Mouse (Mus musculus) frontal cortex, adult 2 months (tissue): ENCODE measurements around the gene Matn1. TPM values are rescaled to one million over a fixed set of nuclear protein-coding genes. Genes with fewer than 3 reads are reported as not detected.

ENCODE experiments used
- DNase-seq, 2 experiments: peaks; one replicate each; pipeline ENCODE4 v3.0.0; 2022; ENCODE audit warnings: low spot score in 1 of 2; ENCODE audit errors: extremely low spot score in 1 of 2
- polyA plus RNA-seq: library from polyadenylated mRNA; depleted of rRNA; stranded (reverse); fragments of >200 nt; gene quantifications from 2 replicates; pipeline ENCODE4 v1.2.3, GENCODE M21; 2012; rRNA removed

The Matn1 gene
- polyA plus RNA-seq, 1 experiment, result 0.82 TPM

DNA sequence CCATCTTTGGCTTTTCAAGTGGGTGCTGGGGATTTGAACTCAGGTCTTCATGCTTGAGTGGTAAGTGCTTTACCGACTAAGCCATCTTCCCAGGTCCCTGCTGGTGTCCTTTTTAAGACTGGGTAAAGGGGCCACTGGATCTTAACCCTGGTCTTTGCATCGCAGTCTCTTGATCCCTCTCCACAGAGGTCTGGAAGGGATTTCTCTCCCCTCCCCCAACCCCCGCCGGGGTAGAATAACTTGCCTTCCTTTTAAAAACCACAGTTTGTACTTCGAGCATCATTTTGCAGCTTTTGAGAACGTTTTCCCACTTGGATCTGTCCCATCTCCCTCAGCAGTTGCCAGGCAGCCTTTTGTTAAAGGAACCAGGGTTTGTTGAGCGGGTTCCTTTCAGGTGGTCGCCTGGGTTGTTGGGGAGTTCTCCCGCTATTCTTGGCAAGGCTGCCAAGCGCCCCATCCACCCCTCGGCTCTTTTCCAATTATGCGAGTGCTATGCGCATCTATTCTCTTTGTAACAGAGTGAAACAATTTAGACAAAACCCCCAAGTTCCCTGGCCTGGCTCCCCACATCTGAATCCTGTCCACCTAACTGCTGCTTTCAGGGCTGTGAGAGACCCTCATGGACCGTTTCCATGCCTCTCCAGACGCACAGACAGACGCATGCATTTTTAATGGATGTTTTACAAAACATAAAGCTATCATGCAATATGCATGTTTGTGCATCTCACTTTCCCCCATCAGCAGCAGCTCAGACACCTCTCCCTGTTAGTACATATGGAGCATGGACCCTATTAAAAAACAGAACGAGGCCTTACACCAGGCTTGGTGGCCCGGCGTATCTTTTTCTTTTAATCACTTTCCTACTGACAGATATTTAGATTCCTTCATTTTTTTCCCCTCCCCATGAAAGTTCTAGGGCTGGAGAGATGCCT lies 29.4 kb downstream of the Matn1 start:
- DNase-seq, result peak; percentile 30 to 65

DNA sequence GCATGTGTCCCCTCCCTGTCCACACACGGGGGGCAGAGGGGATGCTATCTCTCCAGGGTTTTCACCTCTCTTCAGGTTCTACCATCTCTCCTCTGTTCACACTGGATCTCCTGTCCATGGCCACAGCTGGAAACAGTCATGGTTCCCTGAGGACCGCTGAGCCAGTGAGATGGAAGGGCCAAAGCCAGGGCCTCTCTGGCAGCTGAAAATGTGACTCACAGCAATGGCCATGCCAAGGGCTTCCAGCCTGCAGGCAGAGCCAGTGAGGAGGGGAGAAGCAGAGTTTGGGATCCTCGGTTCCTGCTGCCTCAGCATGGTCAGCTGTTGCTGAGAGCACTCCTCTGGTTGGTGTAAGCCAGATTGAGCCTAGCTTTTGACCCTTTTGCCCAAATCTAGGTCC lies 34.8 kb downstream of the Matn1 start:
- no peak for DNase-seq

DNA sequence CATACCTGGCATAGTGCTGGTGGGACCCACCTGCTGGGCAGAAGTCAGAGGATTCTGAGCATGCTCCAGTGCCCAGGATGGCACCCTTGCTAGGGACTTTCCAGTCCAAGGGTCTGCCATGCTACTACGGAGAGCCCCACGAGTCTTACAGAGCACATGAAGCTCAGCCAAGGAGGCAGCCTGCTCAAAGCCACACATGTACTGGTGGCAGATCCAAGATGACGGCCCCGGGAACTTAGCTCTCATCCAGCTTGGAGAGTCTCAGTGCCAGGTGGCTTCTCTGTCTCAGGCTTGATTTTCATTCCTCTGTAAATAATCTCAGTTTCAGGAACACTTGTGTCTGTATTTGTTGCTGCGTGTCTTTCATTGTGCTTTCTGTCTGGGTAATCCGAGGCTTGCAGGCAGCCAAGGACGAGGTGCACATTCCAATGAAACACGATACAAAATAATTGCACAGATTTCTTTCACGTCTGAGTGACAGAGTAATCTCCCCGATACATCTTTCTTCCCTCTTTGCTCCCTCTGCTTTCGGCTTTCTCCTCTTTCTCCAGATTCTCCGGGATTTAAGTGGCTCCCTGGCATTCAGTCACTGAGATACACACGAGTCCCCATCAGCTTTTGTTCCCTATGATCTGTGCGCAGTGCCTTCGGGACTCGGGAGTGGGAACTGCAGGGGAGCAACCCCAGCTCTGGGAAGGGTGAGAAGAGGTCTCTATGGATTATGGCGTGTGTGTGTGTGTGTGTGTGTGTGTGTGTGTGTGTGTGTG lies 40.4 kb downstream of the Matn1 start:
- no peak for DNase-seq

DNA sequence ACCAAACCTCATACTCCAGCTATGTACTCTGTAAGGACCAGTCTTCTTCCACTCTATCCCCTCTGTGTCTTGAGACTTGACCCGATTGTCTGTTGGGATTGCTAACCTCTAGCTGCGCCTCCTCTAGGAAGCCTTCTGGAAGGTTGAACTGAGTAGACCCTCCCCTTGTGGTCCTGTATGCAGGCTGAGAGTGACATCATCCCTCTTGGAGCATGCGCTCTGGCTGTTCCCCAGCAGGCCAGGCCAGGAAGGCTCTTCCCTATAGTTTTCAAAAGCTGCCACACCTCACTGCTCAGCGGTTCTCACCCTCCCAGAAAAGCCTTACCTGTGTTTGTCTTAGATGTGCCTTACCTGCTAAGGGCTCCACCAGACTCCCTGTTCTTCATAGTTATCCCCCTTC lies 42.9 kb downstream of the Matn1 start:
- DNase-seq, result no peak

DNA sequence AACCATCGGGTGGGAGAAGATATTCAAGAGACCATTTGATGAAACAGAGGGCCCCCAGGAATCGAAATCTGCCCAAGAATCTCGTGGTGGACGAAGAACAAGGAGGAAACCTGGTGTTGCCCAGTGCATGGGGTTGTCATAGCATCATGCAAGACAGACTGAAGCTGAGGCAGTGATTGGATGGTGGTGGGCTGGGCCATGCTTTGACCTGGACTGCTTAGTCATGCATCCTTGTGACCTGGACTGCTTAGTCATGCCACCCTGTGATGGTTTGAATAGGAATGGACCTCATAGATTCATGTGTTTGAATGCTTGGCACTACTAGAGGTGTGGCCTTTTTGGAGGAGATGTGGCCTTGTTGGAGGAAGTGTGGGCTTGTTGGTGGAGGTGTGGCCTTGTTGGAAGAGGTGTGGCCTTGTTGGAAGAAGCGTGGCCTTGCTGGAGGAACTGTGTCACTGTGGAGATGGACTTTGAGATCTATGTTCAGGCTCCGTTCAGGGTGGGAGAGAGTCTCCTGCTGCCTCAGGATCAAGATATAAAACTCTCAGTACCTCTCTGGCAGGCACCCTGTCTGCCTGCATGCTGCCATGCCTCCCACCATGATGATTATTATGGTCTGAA lies 44.1 kb downstream of the Matn1 start:
- DNase-seq, result no peak

DNA sequence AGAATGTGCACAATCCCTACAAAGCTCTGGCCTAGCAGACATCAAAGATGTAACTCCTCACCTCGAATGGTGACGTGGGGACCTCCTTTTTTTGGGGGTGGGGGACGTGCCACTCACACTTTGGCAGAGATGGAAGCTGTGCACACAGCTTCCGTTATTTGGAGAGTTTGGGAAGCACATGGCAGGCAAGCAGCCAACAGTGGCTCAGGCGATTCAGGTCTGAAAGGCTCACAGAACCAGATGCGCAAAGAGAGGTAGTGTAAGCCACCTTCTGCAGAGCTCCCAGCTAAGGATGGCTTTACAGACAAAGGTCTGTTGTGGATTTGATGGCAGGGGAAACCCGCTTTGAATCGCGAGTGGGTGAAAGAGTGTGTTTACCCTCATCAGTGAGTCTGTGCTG lies 45.0 kb downstream of the Matn1 start:
- DNase-seq, result no peak

DNA sequence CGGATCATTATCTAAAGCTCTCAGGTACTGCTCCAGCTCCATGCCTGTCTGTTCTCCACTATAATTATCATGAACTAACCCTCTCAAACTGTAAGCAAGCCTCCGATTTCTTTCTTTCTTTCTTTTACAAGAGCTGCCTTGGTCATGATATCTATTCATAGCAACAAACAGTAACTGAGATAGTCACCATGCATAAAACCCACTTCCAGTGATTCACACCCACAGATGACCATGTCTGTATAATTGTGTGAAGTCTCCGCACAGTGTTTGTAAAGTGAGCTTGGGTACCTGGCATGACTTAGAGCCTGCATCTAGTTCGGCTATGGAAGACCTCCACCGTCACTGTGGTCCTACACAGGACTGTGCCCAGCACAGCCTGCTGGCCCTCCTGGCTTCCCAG lies 46.8 kb downstream of the Matn1 start:
- DNase-seq, result no peak

DNA sequence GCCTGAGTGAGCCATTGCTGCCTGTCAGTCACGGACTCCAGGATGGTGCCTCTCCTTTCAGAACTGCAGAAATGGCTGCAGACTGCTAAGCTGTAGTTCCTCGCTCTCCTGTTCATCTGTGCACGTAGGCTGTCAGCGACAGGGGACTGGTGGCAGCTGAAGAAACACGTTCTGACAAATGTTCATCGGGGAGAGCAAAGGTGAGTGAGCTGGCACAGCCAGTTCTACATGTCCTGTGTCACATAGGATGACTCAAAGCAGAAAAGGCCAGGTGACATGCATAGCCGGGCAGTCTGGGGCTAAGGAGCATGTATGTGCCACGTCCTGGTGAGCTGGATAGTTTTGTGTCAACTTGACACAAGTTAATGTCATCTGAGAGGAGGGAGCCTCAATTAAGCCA lies 50.4 kb downstream of the Matn1 start:
- no peak for DNase-seq

DNA sequence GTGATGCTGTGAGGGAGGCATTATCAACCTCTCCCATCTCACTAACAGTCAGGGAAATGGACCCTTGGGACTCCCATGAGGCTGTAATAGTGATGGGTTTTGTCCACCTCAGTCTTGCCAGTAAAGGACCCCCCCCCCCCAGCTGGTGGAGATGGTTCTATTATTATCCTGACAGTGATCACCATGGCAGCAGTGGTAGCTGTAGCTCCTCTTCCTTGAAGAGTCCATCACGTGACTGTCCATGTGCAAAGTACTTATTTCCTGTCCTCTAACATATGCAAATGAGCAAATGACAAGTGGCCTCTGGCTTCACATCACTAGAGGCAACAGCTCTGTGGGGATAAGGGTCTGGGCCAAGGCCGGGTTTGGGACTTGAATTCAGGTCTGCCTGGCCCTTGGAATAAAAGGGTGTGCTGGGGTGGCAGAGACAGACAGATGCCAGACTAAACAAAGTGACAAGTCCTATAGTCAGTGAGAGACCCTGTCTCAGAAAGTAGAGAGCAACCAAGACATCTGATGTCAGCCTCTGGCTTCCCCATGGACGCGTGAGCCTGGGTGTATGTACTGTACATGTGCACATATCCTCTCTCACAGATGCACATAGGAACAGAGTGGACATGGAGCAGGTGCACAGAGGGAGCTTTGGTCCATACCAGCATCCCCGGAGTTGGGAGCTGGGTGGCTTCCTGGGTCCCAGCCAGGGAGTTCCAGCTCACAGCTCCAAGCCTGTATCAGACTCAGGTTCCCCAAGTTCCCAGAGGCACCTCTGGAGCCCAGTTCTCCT lies 55.8 kb downstream of the Matn1 start:
- no peak for DNase-seq

DNA sequence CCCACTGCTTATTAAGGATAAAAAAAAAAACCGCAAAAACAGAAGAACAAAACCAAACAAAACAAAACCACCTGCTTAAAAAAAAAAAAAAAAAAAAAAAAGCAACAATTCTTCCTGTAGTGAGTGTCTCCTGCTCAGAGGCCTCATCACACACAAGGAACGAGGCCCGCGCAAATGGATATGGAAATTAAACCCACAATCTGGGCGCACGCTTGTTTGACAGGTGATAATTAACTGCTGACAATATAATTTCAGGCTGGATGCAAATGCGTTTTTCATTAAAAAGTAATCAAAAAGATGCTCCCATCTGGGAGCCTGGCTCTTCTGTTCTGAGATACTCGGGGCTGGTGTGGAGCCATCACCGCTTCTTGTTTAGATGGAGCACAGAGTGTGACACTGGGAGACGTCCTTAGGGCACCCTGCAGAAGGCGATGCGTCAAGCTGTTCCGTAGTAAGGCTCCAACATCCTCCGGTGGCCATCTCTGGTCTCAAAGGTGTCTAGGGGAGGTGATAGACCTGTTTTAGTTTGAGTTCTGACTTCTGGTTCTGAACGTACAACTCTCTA lies 56.5 kb downstream of the Matn1 start:
- peak in 1 of 2 experiments; percentile 9 for DNase-seq

Other genes with a start within 250 kb of the Matn1 start
- 94.8 and 103 TPM in 2 replicates for gene Sdc3, start 151.8 kb upstream of the Matn1 start, polyA plus RNA-seq
- gene Laptm5, start 31.3 kb upstream of the Matn1 start, polyA plus RNA-seq, result 45.3 and 63.2 TPM in 2 replicates